Mouse (Mus musculus) liver, embryonic 14.5 days (tissue): ENCODE measurements around the gene Olfr527.

ENCODE experiments used
- CTCF ChIP-seq: IDR thresholded peaks from 2 replicates; pipeline ENCODE4 v1.5.1; 2016; ENCODE audit warnings: antibody characterized with exemption, low read depth, control low read depth
- EP300 ChIP-seq: IDR thresholded peaks from 2 replicates; pipeline ENCODE4 v1.6.1; 2016; ENCODE audit warnings: antibody characterized with exemption, low read depth

- no peak for TF ChIP-seq CTCF
- TF ChIP-seq EP300: no peak
Observed at GRCm38 (mm10) chr7:140361571-140361970, 27.8 kb downstream of the Olfr527 start, which contains the start of gene Olfr60.
